Mouse (Mus musculus) retina, adult 2 months (tissue): ENCODE data around the gene Ing5.
"Not testable (repeated sequence)": the region's sequence is repeated elsewhere in the genome, so short reads cannot be mapped to it uniquely, and the experiment has no call there.

Experiments
- DNase-seq: peaks from one replicate; pipeline ENCODE4 v3.0.0-alpha.2; 2012; ENCODE audit warnings: low read depth, low spot score

The Ing5 gene

DNA sequence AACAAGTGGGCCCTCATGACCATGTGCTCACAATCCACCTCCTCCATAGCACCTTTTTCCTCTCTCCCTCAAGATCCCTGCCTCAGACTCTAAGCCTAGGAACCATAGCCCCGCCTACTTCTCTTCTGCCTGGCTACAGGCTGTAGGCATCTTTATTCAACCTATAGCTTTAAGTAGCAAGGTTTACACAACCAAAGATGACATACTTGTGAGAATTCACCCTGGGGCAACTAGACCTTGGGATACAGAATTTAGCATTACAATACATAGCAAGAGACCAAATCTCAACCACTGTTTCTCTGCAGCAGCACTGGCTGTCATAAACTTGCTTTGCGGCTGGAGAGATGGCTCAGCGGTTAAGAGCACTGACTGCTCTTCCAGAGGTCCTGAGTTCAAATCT is 6.2 kb downstream of the Ing5 start:
- DNase-seq: no peak

DNA sequence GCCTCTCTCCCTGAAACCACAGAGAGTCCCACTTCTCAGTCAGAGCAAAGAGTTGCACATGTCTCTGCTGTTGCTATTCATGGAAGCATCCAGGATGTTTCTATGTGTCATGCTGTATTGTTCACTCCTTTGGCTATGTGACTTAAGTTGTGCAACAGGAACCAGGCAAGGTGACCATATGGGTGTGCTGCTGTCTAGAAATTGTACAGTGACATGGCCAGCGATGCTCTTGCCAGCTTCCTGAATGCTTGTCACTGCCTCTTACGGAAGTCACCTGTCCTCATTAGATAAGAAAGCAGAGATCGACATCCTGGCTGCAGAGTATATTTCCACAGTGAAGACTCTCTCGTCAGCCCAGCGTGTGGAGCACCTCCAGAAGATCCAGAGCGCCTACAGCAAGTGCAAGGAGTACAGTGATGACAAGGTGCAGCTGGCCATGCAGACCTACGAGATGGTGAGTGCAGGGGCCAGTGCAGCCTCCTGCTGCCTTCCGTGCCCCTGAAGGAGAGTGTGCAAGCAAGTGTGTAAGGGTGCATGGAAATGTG is 7.8 kb downstream of the Ing5 start:
- no peak for DNase-seq

GRCm38 (mm10) chr1:93817823-93818532 is 14.2 kb downstream of the Ing5 start:
- DNase-seq: no peak

GRCm38 (mm10) chr1:93818722-93819121 is 15.0 kb downstream of the Ing5 start:
- no peak for DNase-seq

- DNase-seq: no peak
These were observed 20.2 kb downstream of the Ing5 start for GRCm38 (mm10) chr1:93823796-93824495.

DNA sequence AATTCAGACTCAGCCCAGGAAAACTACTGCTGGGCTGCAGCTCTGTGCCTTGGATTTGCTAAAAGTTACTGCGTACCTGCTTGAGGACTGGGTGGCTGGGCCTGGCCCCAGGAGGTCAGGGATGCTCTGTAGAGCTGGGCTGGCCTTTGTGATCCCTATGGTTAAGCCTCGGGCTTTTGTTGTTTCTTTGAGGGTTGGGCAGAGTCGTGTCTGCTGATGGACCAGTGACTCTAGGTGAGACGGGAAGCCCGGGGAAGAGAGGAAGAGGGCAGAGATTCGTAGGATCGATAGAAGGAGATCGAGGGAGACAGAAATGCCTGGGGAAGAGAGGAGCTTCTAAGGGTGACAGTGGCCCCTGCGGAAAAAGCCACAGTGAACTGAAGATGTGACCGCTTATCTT is 20.8 kb downstream of the Ing5 start, which contains the start of gene D2hgdh:
D2hgdh (plus strand) TSS at position 301 of the 400 bp plus-strand sequence.
- DNase-seq: no peak

DNA sequence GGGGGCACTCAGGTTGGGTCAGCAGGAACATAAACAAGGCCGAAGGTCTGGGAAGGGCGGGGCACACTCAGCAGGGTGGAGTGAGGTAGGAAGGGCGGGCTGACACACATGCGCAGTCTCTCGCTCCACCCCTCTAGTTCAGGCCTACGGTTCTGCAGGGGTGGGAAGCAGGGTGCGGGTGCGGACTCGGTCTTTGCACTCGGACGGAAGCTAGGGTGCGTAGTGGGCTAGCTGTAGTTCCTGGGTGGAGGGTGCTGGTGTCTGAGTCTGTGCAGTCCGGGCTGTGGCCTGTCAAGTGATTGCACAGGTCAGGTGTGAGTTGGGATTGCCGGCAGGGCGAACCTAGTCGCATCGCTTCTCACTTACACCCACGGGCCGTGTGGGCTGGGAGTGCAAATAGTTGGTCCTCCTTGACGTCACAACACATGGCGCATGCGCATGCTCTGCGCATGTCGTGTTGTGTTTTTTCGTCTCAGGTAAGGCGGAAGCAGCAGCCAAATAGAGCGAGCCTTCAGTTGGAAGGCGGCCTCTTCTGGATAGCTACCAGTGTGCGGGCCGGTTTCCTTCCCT is 21.4 kb downstream of the Ing5 start:
- peak; percentile 90 for DNase-seq

DNA sequence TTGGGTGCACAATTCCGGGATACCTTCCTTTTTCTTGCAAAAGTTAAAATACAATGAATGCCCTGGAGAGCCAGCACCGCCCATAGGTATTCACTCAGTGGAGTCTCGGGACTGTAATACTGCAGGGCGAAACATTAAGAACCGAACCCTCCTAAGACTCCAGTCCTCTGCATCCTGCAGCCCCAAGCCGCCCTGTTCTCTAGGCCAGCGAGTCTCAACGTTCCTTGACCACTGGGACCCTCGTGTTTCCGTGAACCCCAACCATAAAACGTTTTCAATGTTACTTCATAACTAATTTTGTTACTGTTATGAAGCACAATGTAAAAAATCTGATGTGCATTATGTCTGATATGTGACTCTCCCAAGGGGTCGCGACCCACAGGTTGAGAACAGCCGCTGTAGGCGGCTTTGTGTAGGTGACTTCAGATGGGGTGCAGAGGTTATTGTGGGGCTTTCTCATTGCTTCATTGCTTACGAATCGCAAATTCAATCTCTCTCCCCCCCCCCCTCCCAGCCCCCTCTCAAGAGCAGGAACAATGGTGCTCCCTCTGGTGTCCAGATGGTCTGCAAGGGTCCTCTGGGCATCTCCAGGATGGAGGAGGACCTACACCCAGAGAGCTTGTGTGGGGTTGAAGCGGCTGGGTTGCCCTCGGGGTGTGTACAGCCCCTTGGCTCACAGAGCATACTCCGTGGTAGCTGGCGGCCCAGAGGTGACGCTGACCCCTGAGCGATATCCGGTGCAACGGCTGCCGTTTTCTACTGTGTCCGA is 22.2 kb downstream of the Ing5 start:
- DNase-seq: no peak

GRCm38 (mm10) chr1:93826540-93826835 is 22.7 kb downstream of the Ing5 start:
- no peak for DNase-seq

DNA sequence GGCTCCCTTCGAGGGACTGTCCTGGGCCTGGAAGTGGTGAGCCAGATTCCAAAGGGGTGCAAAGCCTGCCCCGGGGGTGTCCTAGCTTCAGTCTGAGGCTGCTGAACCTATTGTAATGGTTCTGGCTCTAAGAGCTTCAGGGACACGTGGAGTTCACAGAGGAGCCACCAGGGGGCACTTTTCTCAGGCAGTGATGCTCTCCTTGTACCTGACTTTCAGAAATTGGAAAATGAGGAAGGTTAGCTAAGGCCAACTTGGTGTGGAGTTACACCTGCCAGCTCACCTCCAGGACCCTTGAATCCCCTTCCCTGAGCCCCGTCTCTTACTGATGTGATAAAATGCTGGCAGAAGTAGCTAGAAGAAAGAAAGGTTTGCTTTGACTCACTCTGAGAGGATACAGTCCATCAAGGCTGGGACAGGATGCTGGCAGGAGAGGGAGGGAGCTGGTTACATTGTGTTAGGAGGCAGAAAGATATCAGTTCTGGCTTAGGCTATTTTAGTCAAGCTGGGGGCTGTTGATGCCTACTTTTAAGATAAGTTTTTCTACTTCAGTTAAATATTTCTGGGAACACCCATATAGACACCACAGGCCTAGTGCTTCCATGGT is 29.1 kb downstream of the Ing5 start:
- not testable (repeated sequence) for DNase-seq

- DNase-seq: no peak
These were observed 30.9 kb downstream of the Ing5 start for GRCm38 (mm10) chr1:93834671-93835150.

- DNase-seq: no peak
These were observed 31.4 kb downstream of the Ing5 start for GRCm38 (mm10) chr1:93835211-93835610.

GRCm38 (mm10) chr1:93835876-93836531 is 32.2 kb downstream of the Ing5 start:
- no peak for DNase-seq

- DNase-seq: no peak
These were observed 32.8 kb downstream of the Ing5 start for GRCm38 (mm10) chr1:93836532-93836913.

- DNase-seq: no peak
These were observed 33.6 kb downstream of the Ing5 start for GRCm38 (mm10) chr1:93837335-93837734.

- DNase-seq: not testable (repeated sequence)
These were observed 34.8 kb downstream of the Ing5 start for GRCm38 (mm10) chr1:93838569-93838968.

GRCm38 (mm10) chr1:93845766-93846366 is 42.1 kb downstream of the Ing5 start:
- not testable (repeated sequence) for DNase-seq

DNA sequence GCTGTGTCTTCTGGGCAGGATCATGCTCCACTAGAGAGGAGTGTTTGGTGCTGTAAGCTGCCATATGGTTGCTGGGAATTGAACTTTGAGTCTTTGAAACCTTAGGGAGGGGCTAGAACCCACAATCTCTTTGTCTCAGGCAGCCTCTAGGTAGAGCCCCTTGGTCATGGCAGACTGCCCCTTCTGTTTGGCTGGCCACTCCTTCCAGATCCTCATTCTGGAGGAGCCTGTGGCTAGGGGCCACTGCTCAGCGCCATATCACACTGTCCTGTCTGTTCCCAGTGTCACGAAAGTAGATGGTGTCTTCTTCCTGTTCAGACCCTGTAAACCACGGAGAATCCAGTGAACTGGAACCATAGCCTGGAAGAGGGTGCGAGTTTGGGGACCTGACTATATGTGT is 52.0 kb downstream of the Ing5 start:
- not testable (repeated sequence) for DNase-seq

GRCm38 (mm10) chr1:93857370-93857769 is 53.6 kb downstream of the Ing5 start:
- DNase-seq: no peak

DNA sequence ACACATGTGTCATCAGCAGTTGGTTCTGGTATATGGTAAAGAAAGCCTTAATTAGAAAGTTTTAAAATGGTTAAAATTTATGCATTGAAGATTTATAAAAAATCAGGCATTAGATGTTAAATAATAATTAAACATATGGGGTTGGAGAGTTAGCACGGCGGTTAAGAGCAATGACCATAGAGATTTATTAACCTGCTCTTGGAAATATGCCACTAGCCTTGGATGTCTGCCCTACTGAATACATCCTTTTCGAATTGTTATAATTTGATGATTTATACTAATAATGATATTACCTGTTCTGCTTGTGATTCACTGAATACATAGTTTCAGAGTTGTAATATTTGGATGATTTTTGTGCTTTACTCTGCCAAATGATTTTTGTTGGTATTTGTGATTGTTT is 54.2 kb downstream of the Ing5 start:
- no peak for DNase-seq
